Mouse (Mus musculus): Measurements from ENCODE around the gene Nmi.

DNA sequence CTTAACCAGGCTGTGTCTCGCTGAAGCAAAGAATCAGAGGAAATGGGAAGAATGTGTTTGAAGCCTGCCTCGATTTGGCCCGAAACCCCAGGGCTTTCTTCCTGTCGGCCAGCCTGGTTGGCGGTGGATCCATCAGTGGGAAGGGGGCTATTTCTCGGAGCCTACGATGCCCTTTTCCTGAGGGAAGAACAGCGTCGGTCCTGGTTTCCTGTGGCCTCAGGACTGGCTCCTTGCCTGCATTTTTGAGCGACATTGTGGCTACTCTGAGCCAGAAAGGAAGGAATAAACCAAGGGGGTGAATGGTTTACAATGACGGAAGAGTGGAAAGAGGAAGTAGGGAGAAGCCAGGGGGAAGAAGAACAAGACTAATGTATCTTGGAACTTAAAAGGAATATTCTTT lies 8.3 kb upstream of the Nmi start:
- TF ChIP-seq CTCF (conservative IDR thresholded peaks at IDR 0.05; ENCODE audit: insufficient read depth, insufficient read length, low read depth, low read length) (no peak), POLR2A (IDR thresholded peaks at IDR 0.05; ENCODE audit: low read depth, low read length) (no peak)
